Mouse (Mus musculus): ENCODE measurements around the gene Ankrd50. TPM values are rescaled to one million over a fixed set of nuclear protein-coding genes. Genes with fewer than 3 reads are reported as not detected.

Gene Ankrd50
- total and polyA plus RNA-seq, 3 experiments, result 26.0 to 36.8 (median 34.0) TPM

GRCm38 (mm10) chr3:38501739-38502138 lies 17.1 kb upstream of the Ankrd50 start:
- WGBS, result 97% methylated on average over 2 of the region's 2 CpGs

GRCm38 (mm10) chr3:38501316-38501715 lies 16.7 kb upstream of the Ankrd50 start:
- intact Hi-C loops (cut with DNase I), result no loop called here
- DNase-seq, result no peak
- TF ChIP-seq CTCF (IDR thresholded peaks at IDR 0.05) (no peak), POLR2A (IDR thresholded peaks at IDR 0.05; ENCODE audit: insufficient read depth, low read depth, low read length) (no peak), EP300 (IDR thresholded peaks at IDR 0.05; ENCODE audit: insufficient read depth, low read depth, low read length) (no peak)
- no peak overlapping the region for H3K4me3 ChIP-seq
- no peaks in the 10 kb centered on the region for H3K27me3 ChIP-seq (ENCODE audit: control insufficient read depth, insufficient read depth, low read length)
- 72% methylated on average over 5 of the region's 5 CpGs for WGBS
- no peaks in the 10 kb centered on the region for H3K79me2 ChIP-seq (replicated peaks; ENCODE audit: control insufficient read depth, insufficient read depth, low read length)
- no peak overlapping the region for H3K9ac ChIP-seq (ENCODE audit: low read depth, low read length)
- no peak overlapping the region for H3K27ac ChIP-seq
- no peaks in the 10 kb centered on the region for H3K36me3 ChIP-seq (ENCODE audit: control insufficient read depth, insufficient read depth, low read length)
- H3K4me1 ChIP-seq (ENCODE audit: control insufficient read depth, insufficient read depth, low read length), result no peaks in the 10 kb centered on the region; the same call in 1 of the 2 replicates

More at GRCm38 (mm10) chr3:38501739-38502138, 17.1 kb upstream of the Ankrd50 start:
- Histone ChIP-seq H3K27ac (no peak overlapping the region), H3K27me3 (ENCODE audit: control insufficient read depth, insufficient read depth, low read length) (no peaks in the 10 kb centered on the region), H3K79me2 (replicated peaks; ENCODE audit: control insufficient read depth, insufficient read depth, low read length) (no peaks in the 10 kb centered on the region), H3K4me1 (ENCODE audit: control insufficient read depth, insufficient read depth, low read length) (no peaks in the 10 kb centered on the region; the same call in 1 of the 2 replicates), H3K9ac (ENCODE audit: low read depth, low read length) (no peak overlapping the region), H3K36me3 (ENCODE audit: control insufficient read depth, insufficient read depth, low read length) (no peaks in the 10 kb centered on the region), H3K4me3 (no peak overlapping the region)
- intact Hi-C loops (cut with DNase I), result no loop called here
- no peak for TF ChIP-seq CTCF (IDR thresholded peaks at IDR 0.05)
- TF ChIP-seq POLR2A (IDR thresholded peaks at IDR 0.05; ENCODE audit: insufficient read depth, low read depth, low read length), result no peak
- TF ChIP-seq EP300 (IDR thresholded peaks at IDR 0.05; ENCODE audit: insufficient read depth, low read depth, low read length), result no peak
- no peak for DNase-seq

GRCm38 (mm10) chr3:38498561-38498960 lies 13.9 kb upstream of the Ankrd50 start:
- H3K79me2 ChIP-seq (replicated peaks; ENCODE audit: control insufficient read depth, insufficient read depth, low read length), result no peaks in the 10 kb centered on the region
- 95% methylated on average over 3 of the region's 3 CpGs for WGBS
- H3K27me3 ChIP-seq (ENCODE audit: control insufficient read depth, insufficient read depth, low read length), result no peaks in the 10 kb centered on the region
- no peaks in the 10 kb centered on the region; the same call in 1 of the 2 replicates for H3K4me1 ChIP-seq (ENCODE audit: control insufficient read depth, insufficient read depth, low read length)
- DNase-seq, result no peak
- intact Hi-C loops (cut with DNase I), result no loop called here
- no peak overlapping the region for H3K27ac ChIP-seq
- no peak overlapping the region for H3K9ac ChIP-seq (ENCODE audit: low read depth, low read length)
- H3K36me3 ChIP-seq (ENCODE audit: control insufficient read depth, insufficient read depth, low read length), result no peaks in the 10 kb centered on the region
- TF ChIP-seq POLR2A (IDR thresholded peaks at IDR 0.05; ENCODE audit: insufficient read depth, low read depth, low read length) (no peak), CTCF (IDR thresholded peaks at IDR 0.05) (no peak), EP300 (IDR thresholded peaks at IDR 0.05; ENCODE audit: insufficient read depth, low read depth, low read length) (no peak)
- H3K4me3 ChIP-seq, result no peak overlapping the region

- TF ChIP-seq POLR2A (IDR thresholded peaks at IDR 0.05; ENCODE audit: insufficient read depth, low read depth, low read length), result no peak
- no peak for TF ChIP-seq CTCF (IDR thresholded peaks at IDR 0.05)
- TF ChIP-seq EP300 (IDR thresholded peaks at IDR 0.05; ENCODE audit: insufficient read depth, low read depth, low read length), result no peak
- no peak for DNase-seq
- no peak overlapping the region for H3K4me3 ChIP-seq
- H3K9ac ChIP-seq (ENCODE audit: low read depth, low read length), result no peak overlapping the region
- no peak overlapping the region for H3K27ac ChIP-seq
- H3K79me2 ChIP-seq (replicated peaks; ENCODE audit: control insufficient read depth, insufficient read depth, low read length), result no peaks in the 10 kb centered on the region
- H3K36me3 ChIP-seq (ENCODE audit: control insufficient read depth, insufficient read depth, low read length), result no peaks in the 10 kb centered on the region
- 68% methylated on average over 3 of the region's 3 CpGs for WGBS
- intact Hi-C loops (cut with DNase I), result no loop called here
- H3K4me1 ChIP-seq (ENCODE audit: control insufficient read depth, insufficient read depth, low read length), result no peaks in the 10 kb centered on the region; the same call in 1 of the 2 replicates
- no peaks in the 10 kb centered on the region for H3K27me3 ChIP-seq (ENCODE audit: control insufficient read depth, insufficient read depth, low read length)
Observed at GRCm38 (mm10) chr3:38496795-38497385, 12.2 kb upstream of the Ankrd50 start.

GRCm38 (mm10) chr3:38491702-38492101 lies 7.1 kb upstream of the Ankrd50 start:
- DNase-seq, result no peak
- no peaks in the 10 kb centered on the region for H3K27me3 ChIP-seq (ENCODE audit: control insufficient read depth, insufficient read depth, low read length)
- H3K27ac ChIP-seq, result no peak overlapping the region
- WGBS, result 49% methylated on average over 3 of the region's 3 CpGs
- H3K4me1 ChIP-seq (ENCODE audit: control insufficient read depth, insufficient read depth, low read length), result no peaks in the 10 kb centered on the region
- H3K36me3 ChIP-seq (ENCODE audit: control insufficient read depth, insufficient read depth, low read length), result no peaks in the 10 kb centered on the region
- no peak for TF ChIP-seq CTCF (IDR thresholded peaks at IDR 0.05)
- TF ChIP-seq POLR2A (IDR thresholded peaks at IDR 0.05; ENCODE audit: insufficient read depth, low read depth, low read length), result no peak
- TF ChIP-seq EP300 (IDR thresholded peaks at IDR 0.05; ENCODE audit: insufficient read depth, low read depth, low read length), result no peak
- H3K9ac ChIP-seq (ENCODE audit: low read depth, low read length), result no peak overlapping the region
- no peaks in the 10 kb centered on the region for H3K79me2 ChIP-seq (replicated peaks; ENCODE audit: control insufficient read depth, insufficient read depth, low read length)
- intact Hi-C loops (cut with DNase I), result no loop called here
- H3K4me3 ChIP-seq, result no peak overlapping the region

GRCm38 (mm10) chr3:38491236-38491635 lies 6.6 kb upstream of the Ankrd50 start:
- Histone ChIP-seq H3K36me3 (ENCODE audit: control insufficient read depth, insufficient read depth, low read length) (no peaks in the 10 kb centered on the region), H3K79me2 (replicated peaks; ENCODE audit: control insufficient read depth, insufficient read depth, low read length) (no peaks in the 10 kb centered on the region), H3K4me1 (ENCODE audit: control insufficient read depth, insufficient read depth, low read length) (no peaks in the 10 kb centered on the region), H3K27me3 (ENCODE audit: control insufficient read depth, insufficient read depth, low read length) (no peaks in the 10 kb centered on the region), H3K4me3 (no peak overlapping the region), H3K27ac (no peak overlapping the region), H3K9ac (ENCODE audit: low read depth, low read length) (no peak overlapping the region)
- no peak for TF ChIP-seq CTCF (IDR thresholded peaks at IDR 0.05)
- TF ChIP-seq POLR2A (IDR thresholded peaks at IDR 0.05; ENCODE audit: insufficient read depth, low read depth, low read length), result no peak
- no peak for TF ChIP-seq EP300 (IDR thresholded peaks at IDR 0.05; ENCODE audit: insufficient read depth, low read depth, low read length)
- DNase-seq, result no peak
- WGBS, result 55% methylated on average over 3 of the region's 3 CpGs
- intact Hi-C loops (cut with DNase I), result no loop called here
